Mouse (Mus musculus): ENCODE data around the gene Pnma5. TPM values are rescaled to one million over a fixed set of nuclear protein-coding genes. Genes with fewer than 3 reads are reported as not detected.

The Pnma5 gene
- total RNA-seq (2023): 1 to 10 TPM in 1 of 2 experiments, under 1 TPM in 1; 0.75 to 2.1 TPM

DNA sequence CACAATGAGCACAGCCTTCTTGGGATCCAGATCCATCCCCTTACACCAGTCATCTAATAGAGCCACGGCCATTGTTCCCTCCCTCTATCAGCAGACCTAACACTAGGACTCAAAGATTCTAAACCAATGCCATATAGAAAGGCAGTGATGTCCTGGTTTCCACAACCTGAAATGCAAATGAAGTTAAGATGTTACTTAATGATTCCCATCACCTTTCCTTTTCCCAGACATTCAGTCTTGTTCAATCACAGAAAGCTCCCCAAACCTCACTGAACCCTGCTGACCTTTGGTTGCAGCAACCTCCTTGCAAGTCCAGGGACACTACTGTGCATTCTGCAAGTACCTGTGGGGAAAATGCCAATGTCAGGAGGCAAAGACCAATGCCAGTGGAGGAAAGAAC, at the start of gene Pnma5:
TSS of gene Pnma5 (minus strand) at position 101 of the 400 bp plus-strand sequence.

GRCm38 (mm10) chrX:73082267-73083055, 45.6 kb upstream of the Pnma5 start, which contains the start of gene Xlr4a:
Xlr4a (minus strand) TSS chrX:73082478.

DNA sequence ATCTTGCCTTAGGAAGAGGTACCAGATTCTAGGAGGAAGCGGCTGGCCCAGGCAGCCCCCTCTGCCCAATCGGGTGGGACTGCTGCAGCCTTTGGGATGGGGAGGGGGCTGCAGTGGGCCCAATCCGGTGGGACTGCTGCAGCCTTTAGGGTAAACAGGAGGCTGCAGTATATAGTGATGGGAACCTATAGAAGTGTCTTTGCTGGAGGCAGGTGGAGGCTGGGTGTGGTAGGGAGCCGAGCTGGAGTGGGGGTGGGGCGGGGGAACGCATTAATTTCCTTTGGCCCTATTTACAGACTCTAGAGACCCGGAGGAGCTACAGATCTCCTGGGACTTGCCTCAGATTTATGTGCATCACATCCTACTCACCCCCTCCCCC, 27.5 kb upstream of the Pnma5 start, which contains the start of gene Pnma3:
TSS of gene Pnma3 (plus strand) at position 373 of the 379 bp plus-strand sequence.

DNA sequence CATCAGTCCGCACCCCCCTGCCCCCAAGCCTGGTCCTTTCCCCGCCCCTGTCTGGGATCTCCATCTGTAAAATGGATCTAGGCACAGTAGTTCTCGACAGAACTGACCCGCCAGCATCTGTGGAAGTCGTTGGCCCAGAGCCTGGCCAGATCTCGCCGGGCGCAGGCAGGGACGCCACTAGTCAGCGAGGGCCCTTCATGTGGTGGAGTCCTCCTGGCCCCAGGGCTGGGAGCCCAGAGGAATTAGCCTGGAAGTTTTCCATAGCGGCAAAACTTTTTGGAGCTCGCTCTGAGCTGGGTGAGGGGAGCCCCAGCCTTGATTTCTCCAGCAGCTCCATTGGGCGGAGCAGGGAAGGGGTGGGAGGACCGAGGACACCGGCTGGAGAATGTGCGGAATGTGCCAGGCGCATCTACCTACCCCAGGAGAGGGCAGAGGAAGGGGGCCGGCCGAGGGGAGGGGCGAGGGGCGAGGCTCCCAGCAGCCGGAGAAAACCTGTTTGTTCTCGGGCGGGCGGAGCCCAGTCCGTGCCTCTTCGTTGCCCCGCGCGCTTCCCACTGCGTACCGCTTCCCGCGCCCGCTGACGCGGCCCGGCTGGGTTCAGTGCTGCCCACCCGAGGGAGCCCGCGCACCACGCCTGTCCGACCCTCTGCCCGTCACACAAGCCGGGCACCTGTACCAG, 49.9 kb downstream of the Pnma5 start, which contains the start of gene Zfp185:
TSS of gene Zfp185 (plus strand) at position 499 of the 679 bp plus-strand sequence.

Other genes starting within 250 kb of the Pnma5 start
- not detected for gene Gabrq, start 211.9 kb downstream of the Pnma5 start, total RNA-seq (2023)
- gene Cetn2, start 118.7 kb downstream of the Pnma5 start, total RNA-seq (2023): 10 to 100 TPM; 46.2 to 53.4 TPM
- gene Nsdhl, start 118.5 kb downstream of the Pnma5 start, total RNA-seq (2023): 10 to 100 TPM; 10.1 to 12.5 TPM
- gene Zfp185, start 49.8 kb downstream of the Pnma5 start, total RNA-seq (2023): not detected
- gene Pnma3, start 27.7 kb upstream of the Pnma5 start, total RNA-seq (2023): not detected
- 10 to 100 TPM in 1 of 2 experiments, 1 to 10 TPM in 1; 3.6 to 16.1 TPM for gene Xlr4a, start 45.4 kb upstream of the Pnma5 start, total RNA-seq (2023)
- 1 to 10 TPM in 1 of 2 experiments, not detected in 1; 2.1 TPM for gene Xlr3a, start 60.0 kb upstream of the Pnma5 start, total RNA-seq (2023)
- gene Gm14685, start 79.9 kb upstream of the Pnma5 start, total RNA-seq (2023): under 1 TPM; 0.17 to 0.21 TPM
- not detected for gene Xlr5b, start 111.7 kb upstream of the Pnma5 start, total RNA-seq (2023)
- not detected for gene DXBay18, start 112.3 kb upstream of the Pnma5 start, total RNA-seq (2023)
- not detected for gene Spin2d, start 139.9 kb upstream of the Pnma5 start, total RNA-seq (2023)
- gene Xlr3b, start 155.1 kb upstream of the Pnma5 start, total RNA-seq (2023): 10 to 100 TPM in 1 of 2 experiments, 1 to 10 TPM in 1; 5.9 to 24.8 TPM
- 10 to 100 TPM; 21.7 to 36.8 TPM for gene Xlr4b, start 177.2 kb upstream of the Pnma5 start, total RNA-seq (2023)
- gene F8a, start 191.2 kb upstream of the Pnma5 start, total RNA-seq (2023): 10 to 100 TPM; 11.0 to 12.9 TPM
- 10 to 100 TPM in 1 of 2 experiments, 1 to 10 TPM in 1; 3.9 to 15.2 TPM for gene Xlr4c, start 206.0 kb upstream of the Pnma5 start, total RNA-seq (2023)
- not detected for gene Xlr3c, start 228.3 kb upstream of the Pnma5 start, total RNA-seq (2023)